Comparison of ENCODE assay signal across 1 mouse cellular context in genomic region chr6:115727108-115727507, GRCm38 (mm10).
A peak's percentile ranks its signal among the peaks of the same experiment; 100 is the strongest.
TF ChIP-seq lines count a peak whose summit lies in the region.

No protein-coding gene starts in this region.

TF ChIP-seq in CH12.LX, 34 proteins besides CTCF, POLR2A, EP300 and RAD21 (continued from another document):
- TF ChIP-seq SMC3 (IDR thresholded peaks at IDR 0.05; ENCODE audit: low read depth, low read length) (peak; percentile 63), E2F4 (IDR thresholded peaks at IDR 0.05; ENCODE audit: insufficient replicate concordance, low read depth, low read length) (0 out of 2 replicates have a peak, but pooled peaks have one; percentile 31), NELFE (IDR thresholded peaks at IDR 0.05; ENCODE audit: low read depth, low read length) (0 out of 2 replicates have a peak, but pooled peaks have one; percentile 12), BHLHE40 (IDR thresholded peaks at IDR 0.05; ENCODE audit: low read depth, low read length) (no peak), GABPA (IDR thresholded peaks at IDR 0.05; ENCODE audit: insufficient replicate concordance, low read depth, low read length) (no peak), JUND (conservative IDR thresholded peaks at IDR 0.05; ENCODE audit: low read depth, low read length) (no peak), MEF2A (IDR thresholded peaks at IDR 0.05; ENCODE audit: borderline replicate concordance, low read depth, low read length) (no peak), PAX5 (IDR thresholded peaks at IDR 0.05; ENCODE audit: low read length) (no peak), USF1 (IDR thresholded peaks at IDR 0.05; ENCODE audit: low read depth, low read length) (no peak)
